Comparison of ENCODE assay signal across 21 mouse cellular contexts in the genomic region with DNA sequence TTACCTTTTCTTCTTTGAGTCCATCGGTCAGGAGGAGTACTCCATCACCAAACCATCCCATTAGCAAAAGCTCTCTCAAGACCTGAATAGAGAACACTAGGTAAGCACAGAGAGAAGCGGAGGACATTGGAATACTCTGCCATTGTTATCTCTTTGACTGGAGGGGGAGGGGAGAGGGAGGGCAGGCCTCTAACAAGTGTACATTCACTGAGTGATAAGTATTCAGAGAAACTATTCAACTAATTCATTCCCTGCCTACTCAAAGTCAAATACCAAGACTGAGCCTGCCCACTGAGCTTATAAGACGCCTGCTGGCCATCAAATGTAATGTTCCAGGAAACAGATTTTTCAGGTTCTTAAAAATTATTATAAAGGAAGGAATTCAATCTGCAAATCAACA. TPM values are rescaled to one million over a fixed set of nuclear protein-coding genes. Genes with fewer than 3 reads are reported as not detected.
DNase-seq lines count a peak whose midpoint lies in the region; ATAC-seq and TF ChIP-seq lines count a peak whose summit lies in the region.
"Had no signal": no experiment of that assay in that cellular context is flagged by ENCODE, and none has a peak within 500 bp of the region (broad histone marks: within the 10 kb centered on the region; RNA-seq: fewer than 3 reads in every experiment).

No protein-coding gene starts in this region.

- no peak for DNase-seq in cerebellum, adult 2 months
- DNase-seq in cerebellum, postnatal 25 days: no peak
- peak; percentile 9 for DNase-seq in hindbrain, embryonic 11.5 days (ENCODE audit: low spot score)
- no peak for DNase-seq in lung, postnatal 0 days (ENCODE audit: low spot score)
- no peak for DNase-seq in lung, postnatal 4 days
- DNase-seq in thymus, postnatal 36 days: no peak
- no peak for DNase-seq in heart, embryonic 10.5 days (ENCODE audit: low spot score)
- DNase-seq: adrenal gland, adult 8-10 months; adrenal gland, postnatal 36 days; B cell, adult 2 months; cerebellum, adult 9-11 months; gastrocnemius, postnatal 36 days; heart, postnatal 10 days; heart, postnatal 4 days had no signal

- H3K4me2 ChIP-seq in hindbrain, embryonic 11.5 days (replicated peaks; ENCODE audit: low read depth, low read length): no peak overlapping the region
- no peak overlapping the region for H3K4me2 ChIP-seq in hindbrain, embryonic 13.5 days
- no peak overlapping the region for H3K4me2 ChIP-seq in lung, postnatal 0 days (replicated peaks; ENCODE audit: low read depth, low read length)
- H3K4me2 ChIP-seq: embryonic facial prominence, embryonic 12.5 days; forebrain, embryonic 15.5 days; intestine, embryonic 15.5 days had no signal

- no peak for TF ChIP-seq POLR2A in cerebellum, adult 2 months (IDR thresholded peaks at IDR 0.05; ENCODE audit: borderline replicate concordance, insufficient read depth, low read length)

- TF ChIP-seq EP300 in lung, postnatal 0 days (IDR thresholded peaks at IDR 0.05): no peak

- H3K36me3 ChIP-seq in hindbrain, embryonic 11.5 days (ENCODE audit: control insufficient read depth, insufficient read depth, low read length): no peaks in the 10 kb centered on the region
- peaks cover 14% of the 10 kb centered on the region for H3K36me3 ChIP-seq in hindbrain, embryonic 13.5 days
- H3K36me3 ChIP-seq in lung, postnatal 0 days (ENCODE audit: insufficient read depth, low read length): no peaks in the 10 kb centered on the region
- H3K36me3 ChIP-seq in heart, embryonic 10.5 days: peaks cover 11% of the 10 kb centered on the region
- H3K36me3 ChIP-seq: forebrain, embryonic 15.5 days had no signal

- no peak overlapping the region for H3K9ac ChIP-seq in hindbrain, embryonic 11.5 days (ENCODE audit: low read depth, low read length)
- H3K9ac ChIP-seq in hindbrain, embryonic 13.5 days: no peak overlapping the region
- no peak overlapping the region for H3K9ac ChIP-seq in lung, postnatal 0 days (replicated peaks; ENCODE audit: low read depth)
- H3K9ac ChIP-seq: embryonic facial prominence, embryonic 12.5 days; forebrain, embryonic 15.5 days; intestine, embryonic 15.5 days had no signal

- WGBS in cerebellum, adult 2 months: 75% methylated on average over 3 of the region's 3 CpGs
- 62% methylated on average over 3 of the region's 3 CpGs for WGBS in hindbrain, embryonic 11.5 days
- WGBS in hindbrain, embryonic 13.5 days: 50% methylated on average over 3 of the region's 3 CpGs
- 87% methylated on average over 3 of the region's 3 CpGs for WGBS in lung, postnatal 0 days
- 62% methylated on average over 3 of the region's 3 CpGs for WGBS in heart, embryonic 10.5 days

- H3K4me1 ChIP-seq in cerebellum, adult 2 months (ENCODE audit: control insufficient read depth, insufficient read depth, low read length): peaks cover 44% of the 10 kb centered on the region
- no peaks in the 10 kb centered on the region for H3K4me1 ChIP-seq in hindbrain, embryonic 11.5 days (replicated peaks; ENCODE audit: control insufficient read depth, insufficient read depth, low read length)
- no peaks in the 10 kb centered on the region for H3K4me1 ChIP-seq in hindbrain, embryonic 13.5 days (replicated peaks)
- no peaks in the 10 kb centered on the region for H3K4me1 ChIP-seq in lung, postnatal 0 days (ENCODE audit: insufficient read depth, low read depth, low read length)
- 0 out of 2 replicates have a peak, but pooled peaks cover 5% of the 10 kb centered on the region for H3K4me1 ChIP-seq in heart, embryonic 10.5 days
- H3K4me1 ChIP-seq: embryonic facial prominence, embryonic 12.5 days; intestine, embryonic 15.5 days had no signal

- no peaks in the 10 kb centered on the region for H3K9me3 ChIP-seq in hindbrain, embryonic 11.5 days (ENCODE audit: control insufficient read depth, low read length)
- H3K9me3 ChIP-seq in hindbrain, embryonic 13.5 days: no peaks in the 10 kb centered on the region
- no peaks in the 10 kb centered on the region for H3K9me3 ChIP-seq in lung, postnatal 0 days (ENCODE audit: low read length)
- no peaks in the 10 kb centered on the region for H3K9me3 ChIP-seq in heart, embryonic 10.5 days
- H3K9me3 ChIP-seq: embryonic facial prominence, embryonic 12.5 days; forebrain, embryonic 15.5 days; intestine, embryonic 15.5 days had no signal

- H3K4me3 ChIP-seq in cerebellum, adult 2 months (replicated peaks; ENCODE audit: insufficient read depth, low read depth, low read length): no peak overlapping the region
- no peak overlapping the region for H3K4me3 ChIP-seq in hindbrain, embryonic 11.5 days (ENCODE audit: low read depth, low read length)
- H3K4me3 ChIP-seq in hindbrain, embryonic 13.5 days: no peak overlapping the region
- H3K4me3 ChIP-seq in lung, postnatal 0 days (ENCODE audit: low read depth, low read length): no peak overlapping the region
- no peak overlapping the region for H3K4me3 ChIP-seq in heart, embryonic 10.5 days
- H3K4me3 ChIP-seq: embryonic facial prominence, embryonic 12.5 days; forebrain, embryonic 15.5 days; intestine, embryonic 15.5 days had no signal

- TF ChIP-seq CTCF in cerebellum, adult 2 months (IDR thresholded peaks at IDR 0.05; ENCODE audit: borderline replicate concordance, insufficient read depth, low read depth, low read length): no peak
- peak; percentile 23 for TF ChIP-seq CTCF in lung, postnatal 0 days (IDR thresholded peaks at IDR 0.05)

- peak overlapping the region; percentile 85; the same call in 1 of the 2 replicates for H3K27ac ChIP-seq in cerebellum, adult 2 months (ENCODE audit: insufficient read depth, low read length)
- no peak overlapping the region for H3K27ac ChIP-seq in hindbrain, embryonic 11.5 days (ENCODE audit: low read depth, low read length)
- H3K27ac ChIP-seq in hindbrain, embryonic 13.5 days: no peak overlapping the region
- no peak overlapping the region for H3K27ac ChIP-seq in lung, postnatal 0 days (ENCODE audit: low read length)
- H3K27ac ChIP-seq in heart, embryonic 10.5 days: no peak overlapping the region
- H3K27ac ChIP-seq: embryonic facial prominence, embryonic 12.5 days; forebrain, embryonic 15.5 days; intestine, embryonic 15.5 days had no signal

- H3K27me3 ChIP-seq in cerebellum, adult 2 months (ENCODE audit: control insufficient read depth, insufficient read depth, low read length): no peaks in the 10 kb centered on the region
- no peaks in the 10 kb centered on the region for H3K27me3 ChIP-seq in hindbrain, embryonic 11.5 days (ENCODE audit: control insufficient read depth, insufficient read depth, low read length)
- no peaks in the 10 kb centered on the region for H3K27me3 ChIP-seq in hindbrain, embryonic 13.5 days
- H3K27me3 ChIP-seq in lung, postnatal 0 days (replicated peaks; ENCODE audit: insufficient read depth, low read length): no peaks in the 10 kb centered on the region
- H3K27me3 ChIP-seq in heart, embryonic 10.5 days (ENCODE audit: insufficient read depth, poor library complexity, severe bottlenecking): no peaks in the 10 kb centered on the region
- H3K27me3 ChIP-seq: embryonic facial prominence, embryonic 12.5 days; forebrain, embryonic 15.5 days; intestine, embryonic 15.5 days; Patski had no signal

- no peak for ATAC-seq in hindbrain, embryonic 11.5 days (ENCODE audit: low FRiP score)
- no peak for ATAC-seq in hindbrain, embryonic 13.5 days (ENCODE audit: low FRiP score)
- ATAC-seq in lung, postnatal 0 days: no peak
- ATAC-seq: CD4-positive, CD25-positive, alpha-beta regulatory T cell, adult 4 months; forebrain, embryonic 15.5 days; intestine, embryonic 15.5 days; Patski had no signal

RNA-seq across cellular contexts. Expression of a gene that starts 16.7 kb away (rescaled TPM):
- 74.1 and 84.0 TPM in 2 replicates for polyA plus RNA-seq in cerebellum, adult 2 months (2012; rRNA removed)
- polyA plus RNA-seq in hindbrain, embryonic 11.5 days (2014; fragmentation: Nextera tagmentation; extraction: Ambion mirVana): 15.9 and 16.1 TPM in 2 replicates
- polyA plus RNA-seq in hindbrain, embryonic 13.5 days (2015; fragmentation: Nextera tagmentation; extraction: Ambion mirVana): 17.3 and 17.5 TPM in 2 replicates
- polyA plus RNA-seq in lung, postnatal 0 days (2015; fragmentation: Nextera tagmentation; extraction: Ambion mirVana): 3.4 and 4.0 TPM in 2 replicates
- polyA plus RNA-seq in heart, embryonic 10.5 days (2016; fragmentation: Nextera tagmentation; extraction: Ambion mirVana): 12.2 and 14.0 TPM in 2 replicates

RNA-seq across cellular contexts. Expression of a gene that starts 36.3 kb away (rescaled TPM):
- polyA plus RNA-seq in cerebellum, adult 2 months (2012; rRNA removed): 0.48 and 0.49 TPM in 2 replicates
- 1.1 and 1.8 TPM in 2 replicates for polyA plus RNA-seq in hindbrain, embryonic 11.5 days (2014; fragmentation: Nextera tagmentation; extraction: Ambion mirVana)
- polyA plus RNA-seq in hindbrain, embryonic 13.5 days (2015; fragmentation: Nextera tagmentation; extraction: Ambion mirVana): 0.78 and 1.1 TPM in 2 replicates
- polyA plus RNA-seq in lung, postnatal 0 days (2015; fragmentation: Nextera tagmentation; extraction: Ambion mirVana): 0.13 and 0.35 TPM in 2 replicates
- polyA plus RNA-seq in heart, embryonic 10.5 days (2016; fragmentation: Nextera tagmentation; extraction: Ambion mirVana): 0.20 TPM in 1 of 2 replicates, not detected in the other
- polyA plus RNA-seq: CD4-positive, CD25-positive, alpha-beta regulatory T cell, adult 4 months; heart, embryonic 14.5 days had no signal

RNA-seq across cellular contexts. Expression of a gene that starts 57.2 kb away (rescaled TPM):
- polyA plus RNA-seq in cerebellum, adult 2 months (2012; rRNA removed): 12.0 and 12.9 TPM in 2 replicates
- 0.33 and 0.96 TPM in 2 replicates for polyA plus RNA-seq in hindbrain, embryonic 11.5 days (2014; fragmentation: Nextera tagmentation; extraction: Ambion mirVana)
- 0.65 and 0.71 TPM in 2 replicates for polyA plus RNA-seq in hindbrain, embryonic 13.5 days (2015; fragmentation: Nextera tagmentation; extraction: Ambion mirVana)
- polyA plus RNA-seq in lung, postnatal 0 days (2015; fragmentation: Nextera tagmentation; extraction: Ambion mirVana): 0.23 and 0.27 TPM in 2 replicates
- polyA plus RNA-seq in heart, embryonic 10.5 days (2016; fragmentation: Nextera tagmentation; extraction: Ambion mirVana): 0.49 TPM in 2 replicates
- polyA plus RNA-seq: CD4-positive, CD25-positive, alpha-beta regulatory T cell, adult 4 months had no signal
